Mouse (Mus musculus): ENCODE measurements at regions not wholly inside any gene's neighbourhood (a gene's known extent, or its start where the extent isn't known, plus 50 kb on each side); places are given as distances from the start of the nearest gene placed in this dataset.
A peak's percentile ranks its signal among the peaks of the same experiment; 100 is the strongest.

DNA sequence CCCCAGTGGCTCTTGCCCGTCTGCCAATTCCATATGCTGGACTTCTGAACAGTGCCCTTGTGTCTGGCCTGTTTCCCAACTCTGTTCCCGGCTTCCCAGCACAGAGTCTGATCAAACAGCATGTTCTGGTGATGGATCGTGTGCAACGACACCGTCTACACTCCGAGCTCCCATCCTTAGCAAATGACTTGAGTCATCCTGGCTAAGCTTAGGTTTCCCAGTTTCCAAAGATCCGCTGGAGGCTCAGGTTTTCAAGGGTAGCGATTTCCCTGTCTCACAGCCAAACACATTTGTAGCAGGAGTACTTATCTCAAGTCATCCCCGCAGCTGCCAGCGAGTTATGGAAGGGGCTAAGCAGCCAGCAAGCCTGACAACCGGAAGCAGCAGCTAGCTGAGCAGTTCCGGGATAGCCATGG, 418.6 kb downstream of the Btg1 start:
- Histone ChIP-seq H3K27me3 (replicated peaks; ENCODE audit: control insufficient read depth, insufficient read depth, low read length) (no peaks in the 10 kb centered on the region), H3K36me3 (ENCODE audit: control insufficient read depth, insufficient read depth, low read length) (no peaks in the 10 kb centered on the region), H3K27ac (ENCODE audit: low read length) (no peak overlapping the region), H3K9ac (ENCODE audit: low read depth, low read length) (no peak overlapping the region), H3K9me3 (ENCODE audit: control insufficient read depth, low read length) (no peaks in the 10 kb centered on the region), H3K4me3 (ENCODE audit: low read length) (no peak overlapping the region), H3K4me1 (ENCODE audit: control insufficient read depth, insufficient read depth, low read length) (no peaks in the 10 kb centered on the region), H3K4me2 (ENCODE audit: low read depth, low read length) (no peak overlapping the region)
- 71% methylated on average over 12 of the region's 12 CpGs for WGBS
- no peak for ATAC-seq

DNA sequence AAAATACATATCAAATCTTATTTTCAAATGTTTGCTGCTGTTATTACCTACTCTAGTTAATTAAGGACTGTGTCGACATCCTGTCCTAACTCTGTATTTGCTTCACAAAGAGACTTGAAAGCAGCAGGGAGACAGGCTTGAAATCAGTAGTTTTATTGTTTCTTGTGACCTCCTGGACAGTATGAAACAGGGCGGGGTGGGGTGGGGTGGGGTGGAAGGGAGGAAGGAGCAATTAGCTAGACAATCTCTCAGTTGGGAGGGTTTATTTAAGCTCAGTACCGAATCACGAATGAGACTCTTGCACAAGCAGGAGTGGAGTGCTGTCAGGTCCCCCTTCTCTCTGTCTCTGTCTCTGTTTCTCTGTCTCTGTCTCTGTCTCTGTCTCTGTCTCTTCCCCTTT, 421.2 kb downstream of the Btg1 start:
- no peak overlapping the region for H3K9ac ChIP-seq (ENCODE audit: low read depth, low read length)
- no peaks in the 10 kb centered on the region for H3K4me1 ChIP-seq (ENCODE audit: control insufficient read depth, insufficient read depth, low read length)
- H3K27ac ChIP-seq (ENCODE audit: low read length), result no peak overlapping the region
- 47% methylated on average over 4 of the region's 4 CpGs for WGBS
- H3K27me3 ChIP-seq (replicated peaks; ENCODE audit: control insufficient read depth, insufficient read depth, low read length), result no peaks in the 10 kb centered on the region
- H3K9me3 ChIP-seq (ENCODE audit: control insufficient read depth, low read length), result no peaks in the 10 kb centered on the region
- no peaks in the 10 kb centered on the region for H3K36me3 ChIP-seq (ENCODE audit: control insufficient read depth, insufficient read depth, low read length)
- H3K4me2 ChIP-seq (ENCODE audit: low read depth, low read length), result no peak overlapping the region
- ATAC-seq, result peak; percentile 81
- no peak overlapping the region for H3K4me3 ChIP-seq (ENCODE audit: low read length)

DNA sequence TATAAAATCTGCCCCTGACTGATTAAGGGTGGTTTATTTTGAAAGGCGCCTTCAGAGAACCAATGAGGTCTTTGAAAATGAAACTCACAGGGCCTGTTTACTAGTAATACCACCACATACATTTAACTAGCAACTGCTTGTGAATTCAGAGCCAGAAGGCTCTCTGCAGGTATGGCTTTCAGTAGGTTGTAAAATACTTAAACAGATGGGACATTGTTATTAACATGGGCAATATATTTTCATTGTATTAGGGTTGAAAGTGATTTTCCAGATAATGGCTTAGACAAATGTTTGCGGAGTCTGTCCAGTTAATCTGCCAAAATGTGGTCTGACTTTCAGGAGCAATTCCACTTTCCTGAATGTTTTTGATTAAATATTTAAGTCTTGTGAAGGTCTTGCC, 430.8 kb downstream of the Btg1 start:
- H3K27me3 ChIP-seq (replicated peaks; ENCODE audit: control insufficient read depth, insufficient read depth, low read length), result no peaks in the 10 kb centered on the region
- no peak overlapping the region for H3K4me3 ChIP-seq (ENCODE audit: low read length)
- WGBS, result 75% methylated on average over 2 of the region's 2 CpGs
- ATAC-seq, result no peak
- no peaks in the 10 kb centered on the region for H3K9me3 ChIP-seq (ENCODE audit: control insufficient read depth, low read length)
- no peak overlapping the region for H3K9ac ChIP-seq (ENCODE audit: low read depth, low read length)
- no peak overlapping the region for H3K4me2 ChIP-seq (ENCODE audit: low read depth, low read length)
- no peaks in the 10 kb centered on the region for H3K4me1 ChIP-seq (ENCODE audit: control insufficient read depth, insufficient read depth, low read length)
- no peak overlapping the region for H3K27ac ChIP-seq (ENCODE audit: low read length)
- no peaks in the 10 kb centered on the region for H3K36me3 ChIP-seq (ENCODE audit: control insufficient read depth, insufficient read depth, low read length)

DNA sequence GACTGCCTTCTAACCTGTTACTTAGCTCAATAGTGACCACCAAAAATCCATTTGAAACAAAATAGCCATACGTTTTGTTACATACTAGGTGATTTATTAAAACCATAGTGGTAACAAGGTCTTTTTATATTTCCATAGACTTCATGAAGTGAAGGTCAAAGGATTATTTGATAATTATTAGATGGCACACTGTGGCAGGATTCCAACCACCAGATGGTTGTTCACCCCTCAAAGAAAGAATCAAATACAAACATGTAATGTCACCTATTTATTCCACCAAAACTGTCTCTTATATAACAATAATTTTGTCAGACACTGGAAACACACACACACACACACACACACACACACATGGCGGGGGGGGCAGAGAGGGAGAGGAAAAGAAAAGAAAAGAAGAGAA, 431.2 kb downstream of the Btg1 start:
- no peak for ATAC-seq
- H3K36me3 ChIP-seq (ENCODE audit: control insufficient read depth, insufficient read depth, low read length), result no peaks in the 10 kb centered on the region
- H3K4me1 ChIP-seq (ENCODE audit: control insufficient read depth, insufficient read depth, low read length), result no peaks in the 10 kb centered on the region
- H3K9me3 ChIP-seq (ENCODE audit: control insufficient read depth, low read length), result no peaks in the 10 kb centered on the region
- no peak overlapping the region for H3K9ac ChIP-seq (ENCODE audit: low read depth, low read length)
- H3K27ac ChIP-seq (ENCODE audit: low read length), result no peak overlapping the region
- H3K27me3 ChIP-seq (replicated peaks; ENCODE audit: control insufficient read depth, insufficient read depth, low read length), result no peaks in the 10 kb centered on the region
- 64% methylated on average over 2 of the region's 2 CpGs for WGBS
- no peak overlapping the region for H3K4me2 ChIP-seq (ENCODE audit: low read depth, low read length)
- no peak overlapping the region for H3K4me3 ChIP-seq (ENCODE audit: low read length)

DNA sequence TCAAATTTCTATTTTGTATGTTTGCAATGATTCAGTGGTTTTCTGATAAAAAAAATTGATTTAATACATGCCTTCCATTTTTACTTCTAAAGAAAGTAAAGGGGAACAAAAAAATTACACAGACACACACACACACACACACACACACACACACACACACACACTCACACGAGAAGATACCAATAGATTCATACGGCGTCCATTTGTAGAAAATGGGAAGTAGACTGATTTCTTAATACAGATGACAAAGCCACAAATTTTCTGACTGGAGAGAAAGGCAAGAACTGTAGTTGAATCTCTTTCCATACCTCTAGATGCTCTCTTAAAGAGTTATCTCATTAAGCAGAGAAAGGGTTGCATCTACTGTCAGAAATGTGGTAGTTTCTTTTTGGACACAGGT, 424.9 kb upstream of the Dcn start:
- Histone ChIP-seq H3K27ac (ENCODE audit: low read length) (no peak overlapping the region), H3K9me3 (ENCODE audit: control insufficient read depth, low read length) (no peaks in the 10 kb centered on the region), H3K4me2 (ENCODE audit: low read depth, low read length) (no peak overlapping the region), H3K9ac (ENCODE audit: low read depth, low read length) (no peak overlapping the region), H3K4me1 (ENCODE audit: control insufficient read depth, insufficient read depth, low read length) (no peaks in the 10 kb centered on the region), H3K4me3 (ENCODE audit: low read length) (no peak overlapping the region), H3K27me3 (replicated peaks; ENCODE audit: control insufficient read depth, insufficient read depth, low read length) (no peaks in the 10 kb centered on the region), H3K36me3 (ENCODE audit: control insufficient read depth, insufficient read depth, low read length) (no peaks in the 10 kb centered on the region)
- 88% methylated on average over 3 of the region's 3 CpGs for WGBS
- no peak for ATAC-seq

DNA sequence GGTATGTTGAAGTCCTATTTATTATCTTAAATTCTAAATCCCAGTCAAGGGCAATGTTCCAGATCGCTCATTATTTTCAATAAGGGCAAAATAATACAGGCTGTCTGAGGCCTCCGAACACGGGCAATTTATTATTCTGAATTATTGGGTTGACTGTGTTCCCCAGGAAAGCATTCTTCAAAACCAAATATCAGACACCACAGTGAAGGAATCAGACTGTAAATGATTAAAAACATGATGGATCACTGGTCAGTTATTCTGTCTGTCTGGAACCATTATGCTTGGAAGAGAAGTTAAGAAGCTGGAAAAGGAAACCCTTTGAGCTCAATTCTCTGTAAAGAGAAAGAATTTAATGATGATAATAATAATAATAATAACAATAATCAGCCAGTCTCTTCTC, 417.4 kb upstream of the Dcn start:
- no peak overlapping the region for H3K4me2 ChIP-seq (ENCODE audit: low read depth, low read length)
- ATAC-seq, result no peak
- H3K27ac ChIP-seq (ENCODE audit: low read length), result no peak overlapping the region
- no peaks in the 10 kb centered on the region for H3K36me3 ChIP-seq (ENCODE audit: control insufficient read depth, insufficient read depth, low read length)
- WGBS, result 84% methylated on average over 3 of the region's 3 CpGs
- no peaks in the 10 kb centered on the region for H3K9me3 ChIP-seq (ENCODE audit: control insufficient read depth, low read length)
- H3K9ac ChIP-seq (ENCODE audit: low read depth, low read length), result no peak overlapping the region
- H3K27me3 ChIP-seq (replicated peaks; ENCODE audit: control insufficient read depth, insufficient read depth, low read length), result no peaks in the 10 kb centered on the region
- H3K4me3 ChIP-seq (ENCODE audit: low read length), result no peak overlapping the region
- no peaks in the 10 kb centered on the region for H3K4me1 ChIP-seq (ENCODE audit: control insufficient read depth, insufficient read depth, low read length)

DNA sequence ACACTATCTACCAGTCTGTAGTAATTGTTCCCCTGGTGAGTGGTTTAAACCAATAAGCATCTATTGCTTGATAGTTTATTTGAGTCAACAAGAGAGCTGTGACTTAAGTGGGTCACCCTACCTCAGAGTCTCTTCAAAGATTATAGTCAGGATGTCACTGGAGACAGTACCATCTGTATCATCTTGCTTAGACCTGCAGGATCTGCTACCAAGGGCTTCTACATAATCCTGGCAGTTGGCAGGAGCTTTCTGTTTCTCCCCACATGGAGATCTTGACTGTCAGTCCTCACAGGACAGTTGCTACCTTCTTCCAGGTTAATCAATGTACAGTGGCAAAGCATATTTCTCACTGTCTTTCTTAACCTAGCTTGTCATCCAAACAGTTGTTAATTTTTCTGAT, 414.9 kb upstream of the Dcn start:
- ATAC-seq, result no peak
- no peaks in the 10 kb centered on the region for H3K36me3 ChIP-seq (ENCODE audit: control insufficient read depth, insufficient read depth, low read length)
- H3K4me1 ChIP-seq (ENCODE audit: control insufficient read depth, insufficient read depth, low read length), result no peaks in the 10 kb centered on the region
- no peaks in the 10 kb centered on the region for H3K9me3 ChIP-seq (ENCODE audit: control insufficient read depth, low read length)
- no peak overlapping the region for H3K4me2 ChIP-seq (ENCODE audit: low read depth, low read length)
- no peaks in the 10 kb centered on the region for H3K27me3 ChIP-seq (replicated peaks; ENCODE audit: control insufficient read depth, insufficient read depth, low read length)
- no peak overlapping the region for H3K27ac ChIP-seq (ENCODE audit: low read length)
- no peak overlapping the region for H3K9ac ChIP-seq (ENCODE audit: low read depth, low read length)
- no peak overlapping the region for H3K4me3 ChIP-seq (ENCODE audit: low read length)

DNA sequence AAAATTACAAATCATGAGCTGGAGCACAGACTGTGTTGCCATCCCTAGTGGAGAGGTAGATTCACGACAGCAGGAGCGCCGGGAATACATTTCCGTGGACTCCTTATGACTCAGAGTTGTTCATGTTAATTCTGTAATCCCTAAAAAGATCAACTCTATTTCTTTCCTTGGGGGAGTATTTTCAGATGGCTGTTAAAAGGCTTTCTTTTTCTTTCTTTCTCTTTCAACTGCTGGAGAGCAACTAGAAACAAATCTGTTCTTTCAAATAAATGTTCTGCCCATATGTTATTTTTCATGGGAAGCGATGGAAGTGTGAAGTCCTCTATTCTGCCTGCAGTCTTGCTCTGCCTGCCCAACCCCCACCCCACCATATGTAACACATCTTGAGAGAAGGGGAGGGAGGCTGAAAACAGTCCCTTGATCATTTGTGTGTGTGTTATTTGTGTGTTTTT, 401.4 kb upstream of the Dcn start:
- H3K9ac ChIP-seq (ENCODE audit: low read depth, low read length), result no peak overlapping the region
- no peak overlapping the region for H3K4me3 ChIP-seq (ENCODE audit: low read length)
- no peak for ATAC-seq
- WGBS, result 66% methylated on average over 5 of the region's 5 CpGs
- H3K36me3 ChIP-seq (ENCODE audit: control insufficient read depth, insufficient read depth, low read length), result no peaks in the 10 kb centered on the region
- H3K4me1 ChIP-seq (ENCODE audit: control insufficient read depth, insufficient read depth, low read length), result no peaks in the 10 kb centered on the region
- no peaks in the 10 kb centered on the region for H3K27me3 ChIP-seq (replicated peaks; ENCODE audit: control insufficient read depth, insufficient read depth, low read length)
- no peaks in the 10 kb centered on the region for H3K9me3 ChIP-seq (ENCODE audit: control insufficient read depth, low read length)
- no peak overlapping the region for H3K27ac ChIP-seq (ENCODE audit: low read length)
- H3K4me2 ChIP-seq (ENCODE audit: low read depth, low read length), result no peak overlapping the region

DNA sequence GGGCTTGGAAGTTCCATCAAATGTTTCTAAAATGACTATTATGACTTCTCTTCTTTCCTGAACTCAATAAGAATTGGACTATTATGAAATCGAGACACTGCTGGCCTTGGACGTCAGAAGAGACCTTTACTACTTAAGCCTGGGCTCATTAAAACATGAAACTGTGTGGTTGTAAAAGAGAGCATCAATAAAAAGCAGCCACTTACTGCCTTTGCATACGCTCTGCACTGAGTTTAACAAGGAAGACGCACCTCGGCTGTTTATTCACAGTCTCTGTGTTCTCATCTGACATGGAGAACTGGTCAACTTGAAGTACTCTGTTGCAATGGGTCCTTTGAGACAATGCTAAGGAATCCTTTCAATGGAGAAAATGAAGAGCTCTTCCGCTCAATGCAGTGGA, 399.8 kb upstream of the Dcn start:
- peak; percentile 80 for ATAC-seq
- 64% methylated on average over 6 of the region's 6 CpGs for WGBS
- Histone ChIP-seq H3K4me3 (ENCODE audit: low read length) (no peak overlapping the region), H3K9ac (ENCODE audit: low read depth, low read length) (no peak overlapping the region), H3K4me1 (ENCODE audit: control insufficient read depth, insufficient read depth, low read length) (no peaks in the 10 kb centered on the region), H3K27me3 (replicated peaks; ENCODE audit: control insufficient read depth, insufficient read depth, low read length) (no peaks in the 10 kb centered on the region), H3K36me3 (ENCODE audit: control insufficient read depth, insufficient read depth, low read length) (no peaks in the 10 kb centered on the region), H3K27ac (ENCODE audit: low read length) (no peak overlapping the region), H3K9me3 (ENCODE audit: control insufficient read depth, low read length) (no peaks in the 10 kb centered on the region), H3K4me2 (ENCODE audit: low read depth, low read length) (no peak overlapping the region)

DNA sequence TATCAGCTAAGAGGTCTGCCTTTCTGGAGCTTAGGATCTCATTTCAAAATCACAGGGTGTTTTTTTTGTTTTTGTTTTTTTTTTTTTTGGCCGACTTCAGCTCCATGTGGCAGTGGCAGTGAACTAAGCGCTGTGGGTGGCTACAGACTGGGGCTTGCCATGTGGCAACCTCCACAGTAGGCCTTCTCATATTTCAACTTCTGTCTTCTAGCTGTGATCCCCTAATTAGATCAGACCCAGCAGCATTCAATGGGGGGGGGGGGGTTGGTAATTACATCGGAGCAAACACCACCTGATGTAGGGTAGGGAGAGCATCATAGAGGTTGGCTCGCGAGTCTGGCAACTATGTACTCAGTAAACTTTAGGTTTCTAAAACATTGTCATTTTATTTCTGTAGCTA, 392.1 kb upstream of the Dcn start:
- H3K27ac ChIP-seq (ENCODE audit: low read length), result no peak overlapping the region
- H3K9me3 ChIP-seq (ENCODE audit: control insufficient read depth, low read length), result no peaks in the 10 kb centered on the region
- no peak overlapping the region for H3K4me3 ChIP-seq (ENCODE audit: low read length)
- no peaks in the 10 kb centered on the region for H3K27me3 ChIP-seq (replicated peaks; ENCODE audit: control insufficient read depth, insufficient read depth, low read length)
- WGBS, result 70% methylated on average over 5 of the region's 5 CpGs
- no peaks in the 10 kb centered on the region for H3K36me3 ChIP-seq (ENCODE audit: control insufficient read depth, insufficient read depth, low read length)
- ATAC-seq, result no peak
- no peak overlapping the region for H3K9ac ChIP-seq (ENCODE audit: low read depth, low read length)
- H3K4me2 ChIP-seq (ENCODE audit: low read depth, low read length), result no peak overlapping the region
- no peaks in the 10 kb centered on the region for H3K4me1 ChIP-seq (ENCODE audit: control insufficient read depth, insufficient read depth, low read length)
